Mouse (Mus musculus) lung, postnatal 0 days (tissue): ENCODE data around the gene 2900026A02Rik. TPM values are rescaled to one million over a fixed set of nuclear protein-coding genes. Genes with fewer than 3 reads are reported as not detected.

Experiments used
- ATAC-seq: fragments of 200-750 bp; cut with Nextera tagmentation; 2 replicates; pipeline ENCODE4 v1.8.0; 2017; ENCODE audit warnings: moderate library complexity
- DNase-seq: peaks from one replicate; pipeline ENCODE4 v3.0.0-alpha.2; 2016; ENCODE audit warnings: low spot score
- H3K27ac ChIP-seq: fragments of 300-500 bp; sonication (generic); 2 replicates; pipeline ENCODE4 v1.5.1; 2014; ENCODE audit warnings: antibody characterized with exemption, mild to moderate bottlenecking, low read length, mixed read lengths
- H3K27me3 ChIP-seq: fragments of 300-500 bp; sonication (generic); replicated peaks from 2 replicates; pipeline ENCODE4 v1.6.1; 2014; ENCODE audit warnings: low read length, mixed read lengths; ENCODE audit not compliant: insufficient read depth
- H3K36me3 ChIP-seq: fragments of 300-500 bp; sonication (generic); 2 replicates; pipeline ENCODE4 v1.6.1; 2014; ENCODE audit warnings: low read length, mixed read lengths; ENCODE audit not compliant: insufficient read depth
- H3K4me1 ChIP-seq: fragments of 300-500 bp; sonication (generic); 2 replicates; pipeline ENCODE4 v1.6.1; 2014; ENCODE audit warnings: antibody characterized with exemption, low read depth, low read length, mixed read lengths; ENCODE audit not compliant: insufficient read depth
- H3K4me2 ChIP-seq: fragments of 300-500 bp; sonication (generic); replicated peaks from 2 replicates; pipeline ENCODE4 v1.6.1; 2014; ENCODE audit warnings: low read depth, mild to moderate bottlenecking, low read length, moderate library complexity, mixed read lengths
- H3K4me3 ChIP-seq: fragments of 300-500 bp; sonication (generic); 2 replicates; pipeline ENCODE4 v1.5.1; 2014; ENCODE audit warnings: low read depth, low read length
- H3K9ac ChIP-seq: fragments of 300-500 bp; sonication (generic); replicated peaks from 2 replicates; pipeline ENCODE4 v1.6.1; 2014; ENCODE audit warnings: low read depth, mild to moderate bottlenecking
- H3K9me3 ChIP-seq: fragments of 300-500 bp; sonication (generic); 2 replicates; pipeline ENCODE4 v1.6.1; 2016; ENCODE audit warnings: low read length, mixed read lengths
- CTCF ChIP-seq: IDR thresholded peaks from 2 replicates; pipeline ENCODE4 v1.5.1; 2016; ENCODE audit warnings: antibody characterized with exemption, mild to moderate bottlenecking
- EP300 ChIP-seq: IDR thresholded peaks from 2 replicates; pipeline ENCODE4 v1.6.1; 2016; ENCODE audit warnings: antibody characterized with exemption, mild to moderate bottlenecking, control low read depth
- WGBS: fragments of 180-500 bp; shearing (Covaris S2); extraction: QIAGEN DNeasy Blood & Tissue Kit; methylation state at CpG from one replicate; pipeline ENCODE4 v1.1.7; 2014; 5-methylcytosine and 5-hydroxymethylcytosine counted together
- polyA plus RNA-seq: library from polyadenylated mRNA; unstranded; fragments of >200 nt; fragmentation: Nextera tagmentation; extraction: Ambion mirVana; gene quantifications from 2 replicates; pipeline ENCODE4 v1.2.1, GENCODE M21; 2015

Gene 2900026A02Rik
- polyA plus RNA-seq, 1 experiment from 2014 or later = 6.3 TPM

- Histone ChIP-seq H3K36me3 (no peaks in the 10 kb centered on the region), H3K4me1 (no peaks in the 10 kb centered on the region), H3K27me3 (no peaks in the 10 kb centered on the region), H3K9ac (no peak overlapping the region), H3K27ac (no peak overlapping the region), H3K4me2 (no peak overlapping the region), H3K4me3 (no peak overlapping the region), H3K9me3 (no peaks in the 10 kb centered on the region)
- DNase-seq (peak; percentile 74), ATAC-seq (peak; percentile 35)
- WGBS = 50% methylated on average over 7 of the region's 7 CpGs
- TF ChIP-seq EP300 = no peak
- TF ChIP-seq CTCF = no peak
Measured at GRCm38 (mm10) chr5:113106594-113106993, 114.4 kb downstream of the 2900026A02Rik start.

GRCm38 (mm10) chr5:113105481-113105880 is 115.6 kb downstream of the 2900026A02Rik start:
- no peak overlapping the region for H3K9ac ChIP-seq
- no peaks in the 10 kb centered on the region for H3K27me3 ChIP-seq
- H3K4me3 ChIP-seq = no peak overlapping the region
- TF ChIP-seq EP300 (no peak), CTCF (no peak)
- no peak for DNase-seq
- no peak overlapping the region for H3K27ac ChIP-seq
- no peak overlapping the region for H3K4me2 ChIP-seq
- no peaks in the 10 kb centered on the region for H3K4me1 ChIP-seq
- no peak for ATAC-seq
- H3K36me3 ChIP-seq = no peaks in the 10 kb centered on the region
- 89% methylated on average over 4 of the region's 4 CpGs for WGBS
- no peaks in the 10 kb centered on the region for H3K9me3 ChIP-seq

DNA sequence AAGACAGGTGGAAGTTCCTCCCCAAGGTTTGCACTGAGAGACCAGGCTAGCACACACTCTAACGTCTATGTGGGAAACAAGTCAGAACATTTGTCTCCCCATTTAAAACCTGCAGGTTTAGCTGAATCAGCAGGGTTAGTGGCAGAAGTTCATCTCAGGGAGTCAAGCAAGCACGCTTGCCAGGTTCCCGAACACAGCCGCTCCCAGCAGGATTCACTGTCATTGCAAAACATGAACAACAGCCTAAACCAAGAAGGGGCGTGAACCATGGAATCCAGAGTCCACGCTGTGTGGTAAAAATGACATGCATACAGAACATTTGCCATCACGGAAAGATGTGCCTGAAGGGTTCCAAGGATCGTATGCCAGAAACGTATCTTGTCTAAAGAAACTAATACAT is 116.0 kb downstream of the 2900026A02Rik start:
- DNase-seq = no peak

GRCm38 (mm10) chr5:113102455-113102854 is 118.6 kb downstream of the 2900026A02Rik start:
- Histone ChIP-seq H3K27me3 (no peaks in the 10 kb centered on the region), H3K9ac (no peak overlapping the region), H3K4me1 (no peaks in the 10 kb centered on the region), H3K4me3 (no peak overlapping the region), H3K36me3 (no peaks in the 10 kb centered on the region), H3K9me3 (no peaks in the 10 kb centered on the region), H3K4me2 (no peak overlapping the region), H3K27ac (no peak overlapping the region)
- ATAC-seq (no peak), DNase-seq (no peak)
- WGBS = 58% methylated on average over 7 of the region's 7 CpGs
- TF ChIP-seq CTCF = no peak
- TF ChIP-seq EP300 = no peak

More for the DNA sequence above, 116.0 kb downstream of the 2900026A02Rik start:
- no peak overlapping the region for H3K9ac ChIP-seq
- H3K4me2 ChIP-seq = no peak overlapping the region
- no peak overlapping the region for H3K27ac ChIP-seq
- H3K36me3 ChIP-seq = no peaks in the 10 kb centered on the region
- H3K9me3 ChIP-seq = no peaks in the 10 kb centered on the region
- ATAC-seq = no peak
- WGBS = 80% methylated on average over 9 of the region's 9 CpGs
- TF ChIP-seq EP300 (no peak), CTCF (no peak)
- H3K4me1 ChIP-seq = no peaks in the 10 kb centered on the region
- no peaks in the 10 kb centered on the region for H3K27me3 ChIP-seq
- H3K4me3 ChIP-seq = no peak overlapping the region

- WGBS = 77% methylated on average over 10 of the region's 10 CpGs
- no peak overlapping the region for H3K4me3 ChIP-seq
- DNase-seq (no peak), ATAC-seq (no peak)
- TF ChIP-seq CTCF (no peak), EP300 (no peak)
- H3K4me1 ChIP-seq = no peaks in the 10 kb centered on the region
- no peak overlapping the region for H3K27ac ChIP-seq
- H3K27me3 ChIP-seq = no peaks in the 10 kb centered on the region
- no peaks in the 10 kb centered on the region for H3K9me3 ChIP-seq
- no peak overlapping the region for H3K4me2 ChIP-seq
- H3K9ac ChIP-seq = no peak overlapping the region
- H3K36me3 ChIP-seq = no peaks in the 10 kb centered on the region
Measured at GRCm38 (mm10) chr5:113101457-113101856, 119.6 kb downstream of the 2900026A02Rik start.

DNA sequence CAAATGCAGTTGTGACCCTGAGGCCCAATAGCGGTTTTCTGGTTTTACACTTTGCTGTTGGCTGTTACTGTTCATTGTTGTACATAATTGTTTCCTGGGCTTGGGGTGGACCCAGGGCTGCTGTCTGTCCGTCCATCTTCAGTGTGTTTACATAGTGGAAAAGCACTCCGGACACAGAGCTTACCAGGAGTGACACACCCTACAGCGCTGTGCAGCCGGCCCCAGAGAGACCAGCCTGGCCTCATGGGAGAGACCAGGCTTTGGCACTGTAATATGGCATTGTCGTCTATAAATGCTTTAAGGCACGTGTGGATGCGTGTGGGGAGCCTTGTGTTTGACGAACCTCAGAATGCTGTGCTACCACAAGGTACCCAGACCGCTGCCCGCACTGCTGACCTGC is 120.6 kb downstream of the 2900026A02Rik start:
- no peaks in the 10 kb centered on the region for H3K27me3 ChIP-seq
- WGBS = 52% methylated on average over 11 of the region's 11 CpGs
- H3K4me3 ChIP-seq = no peak overlapping the region

GRCm38 (mm10) chr5:113099546-113099945 is 121.5 kb downstream of the 2900026A02Rik start:
- ATAC-seq (peak; percentile 49), DNase-seq (peak; percentile 86)
- 0 out of 2 replicates have a peak, but pooled peaks cover 3% of the 10 kb centered on the region for H3K36me3 ChIP-seq
- H3K9ac ChIP-seq = no peak overlapping the region
- H3K4me1 ChIP-seq = no peaks in the 10 kb centered on the region
- no peak overlapping the region for H3K27ac ChIP-seq
- no peak overlapping the region for H3K4me3 ChIP-seq
- WGBS = 27% methylated on average over 1 of the region's 1 CpGs
- no peak overlapping the region for H3K4me2 ChIP-seq
- no peak for TF ChIP-seq EP300
- peak; percentile 100 for TF ChIP-seq CTCF
- H3K27me3 ChIP-seq = no peaks in the 10 kb centered on the region
- H3K9me3 ChIP-seq = no peaks in the 10 kb centered on the region

More for the DNA sequence above, 120.6 kb downstream of the 2900026A02Rik start:
- H3K4me1 ChIP-seq = no peaks in the 10 kb centered on the region
- no peak overlapping the region for H3K4me2 ChIP-seq
- ATAC-seq (peak; percentile 46), DNase-seq (no peak)
- H3K36me3 ChIP-seq = 0 out of 2 replicates have a peak, but pooled peaks cover 1% of the 10 kb centered on the region
- no peak overlapping the region for H3K27ac ChIP-seq
- TF ChIP-seq EP300 = no peak
- no peak overlapping the region for H3K9ac ChIP-seq
- H3K9me3 ChIP-seq = no peaks in the 10 kb centered on the region
